Mouse (Mus musculus) layer of hippocampus, adult 18-20 months (tissue): ENCODE measurements around the gene Hras. TPM values are rescaled to one million over a fixed set of nuclear protein-coding genes. Genes with fewer than 3 reads are reported as not detected.

Source experiments
- DNase-seq, 2 experiments: peaks; one replicate each; pipeline ENCODE4 v3.0.0; 2022; ENCODE audit warnings: low spot score in 2 of 2
- total RNA-seq, 2 experiments: library from RNA; stranded (reverse); gene quantifications; 2 replicates each; pipeline ENCODE4 v1.2.3; 2021

Hras gene
- total RNA-seq, 2 experiments from 2014 or later: 201 TPM

DNA sequence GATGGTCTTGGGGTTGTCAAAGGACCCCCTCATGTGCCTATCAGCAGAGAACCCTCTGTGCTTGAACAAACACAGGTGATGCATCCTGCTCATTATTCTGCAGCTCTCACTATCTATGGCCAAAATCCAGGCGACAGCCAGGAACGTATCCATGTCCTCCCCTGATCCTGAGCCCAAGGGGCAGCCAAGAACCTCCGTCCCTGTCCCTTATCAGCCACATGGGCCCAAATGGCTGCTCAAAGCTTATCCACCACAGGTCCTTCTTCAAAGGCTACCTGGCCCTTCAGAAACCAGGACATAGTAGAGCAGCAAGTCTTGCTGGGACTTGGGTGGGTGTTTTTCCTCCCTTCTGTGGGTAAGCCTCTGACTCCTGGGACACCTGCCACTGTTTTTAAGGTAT, 5.6 kb downstream of the Hras start:
- no peak for DNase-seq

DNA sequence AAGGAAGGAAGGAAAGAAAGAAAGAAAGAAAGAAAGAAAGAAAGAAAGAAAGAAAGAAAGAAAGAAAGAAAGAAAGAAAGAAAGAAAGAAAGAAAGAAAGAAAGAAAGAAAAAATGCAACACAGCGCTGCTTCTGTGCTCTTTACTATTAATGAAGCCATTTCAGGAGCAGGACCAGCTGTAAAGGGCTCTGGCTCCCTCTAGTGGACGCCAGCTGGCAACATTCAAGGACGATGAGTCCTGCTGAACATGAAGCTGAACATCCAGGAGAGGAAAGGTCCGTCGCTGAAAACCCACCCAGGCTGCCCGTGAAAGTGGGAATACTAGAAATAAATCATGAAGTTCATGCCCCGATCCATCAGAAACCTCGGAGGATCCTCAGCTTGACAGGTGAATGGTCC, 17.6 kb downstream of the Hras start:
- DNase-seq: peak; percentile 67 to 95

DNA sequence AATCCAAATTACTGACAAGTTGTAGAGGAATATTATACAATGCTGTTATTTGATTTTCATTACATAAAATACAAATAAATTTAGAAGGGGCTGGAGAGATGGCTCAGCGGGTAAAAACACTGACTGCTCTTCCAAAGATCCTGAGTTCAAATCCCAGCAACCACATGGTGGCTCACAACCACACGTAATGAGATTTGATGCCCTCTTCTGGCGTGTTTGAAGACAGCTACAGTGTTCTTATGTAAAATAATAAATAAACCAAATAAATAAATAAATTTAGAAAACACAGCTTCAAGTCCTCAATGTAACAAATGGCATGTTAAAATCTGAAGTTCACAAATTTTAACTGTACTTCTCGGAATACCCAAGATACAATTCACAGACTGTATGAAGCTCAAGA, 18.7 kb downstream of the Hras start:
- DNase-seq: no peak

DNA sequence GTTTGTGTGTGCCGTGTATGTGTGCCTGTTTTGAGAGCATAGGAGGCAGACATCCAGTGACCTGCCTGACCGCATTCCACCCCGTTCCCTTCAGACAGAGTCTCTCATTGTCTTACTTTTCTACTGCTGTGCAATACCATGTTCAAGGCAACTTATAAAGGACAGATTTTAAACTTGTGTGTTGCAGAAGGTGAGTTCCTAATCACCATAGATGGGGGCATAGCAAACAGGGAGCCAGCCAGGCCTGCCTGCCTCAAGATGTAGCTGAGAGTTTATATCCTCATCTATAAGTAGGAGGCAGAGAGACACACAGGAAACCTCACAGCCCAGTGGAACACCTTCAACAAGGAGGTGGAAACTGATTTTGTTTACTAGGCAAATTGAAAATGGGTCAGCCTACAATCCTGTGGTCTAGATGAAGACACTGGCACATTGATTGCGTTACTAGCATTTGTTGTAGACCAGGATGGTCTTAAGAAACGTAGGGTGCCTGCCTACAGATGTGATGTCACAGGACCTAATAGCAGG, 20.4 kb downstream of the Hras start:
- DNase-seq: no peak

DNA sequence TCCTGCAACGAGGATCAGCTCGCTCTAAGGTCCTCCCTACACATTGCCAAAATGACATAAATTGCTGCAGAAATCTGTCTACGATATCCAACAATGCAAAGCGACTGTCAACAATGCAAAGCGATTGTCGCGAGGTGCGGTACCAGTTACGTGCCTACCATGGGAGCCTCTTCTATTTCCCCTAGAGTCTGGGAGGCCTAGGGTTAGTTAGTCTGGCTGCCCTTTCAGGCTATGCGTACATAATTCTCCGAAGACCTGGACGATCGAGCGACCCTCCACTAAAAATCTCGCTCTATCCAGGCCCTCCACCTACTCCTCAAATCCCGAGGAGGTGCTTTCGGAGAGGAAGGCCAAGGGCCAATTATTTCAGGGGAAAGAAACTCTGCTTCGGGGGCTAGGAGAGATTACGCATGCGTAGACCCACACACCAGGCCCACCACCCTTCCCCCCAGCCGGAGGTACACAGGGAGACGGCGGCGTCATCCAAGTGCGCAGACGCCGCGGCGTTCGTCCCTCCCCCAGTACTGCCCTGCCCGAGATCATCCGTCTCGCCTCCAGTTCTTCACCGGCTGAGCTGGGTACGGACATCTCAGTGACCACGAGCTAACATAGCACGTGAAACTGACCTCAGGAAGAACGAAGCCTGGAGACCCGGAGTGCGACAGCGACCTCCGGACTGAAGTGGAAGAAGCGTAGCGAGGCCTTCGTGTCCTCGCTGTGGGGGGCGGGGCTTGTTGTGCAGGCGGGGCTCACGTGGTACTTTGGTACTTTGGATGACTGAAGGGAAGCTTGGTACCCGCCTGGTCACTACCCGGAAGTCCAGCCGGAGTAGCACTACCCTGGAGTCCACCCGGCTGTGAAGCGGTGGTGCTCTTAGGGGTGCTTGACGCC, 21.4 kb downstream of the Hras start, which contains the start of gene Rnh1:
TSS of gene Rnh1 (minus strand) at position 742 of the 891 bp plus-strand sequence.
- DNase-seq: peak; percentile 91 to 96

DNA sequence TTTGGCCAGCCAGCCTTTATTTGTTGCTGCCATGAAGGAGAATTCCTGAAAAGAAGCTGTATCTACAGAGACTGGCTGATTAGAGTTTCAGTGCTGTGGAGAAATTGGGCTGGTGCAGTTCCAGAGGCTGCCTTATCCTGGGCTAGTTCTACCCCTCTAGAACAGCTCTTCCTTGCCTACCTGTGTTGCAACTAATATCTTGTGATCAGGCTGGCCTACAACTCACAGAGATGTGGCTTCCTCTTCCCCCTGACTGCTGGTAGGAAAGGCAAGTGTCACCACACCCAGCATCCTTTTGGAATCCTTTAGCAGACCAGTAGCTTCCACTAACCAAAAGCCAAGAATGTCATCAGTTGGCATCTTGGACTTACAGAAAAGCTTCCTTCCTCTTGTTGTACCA, 23.9 kb downstream of the Hras start:
- no peak for DNase-seq

DNA sequence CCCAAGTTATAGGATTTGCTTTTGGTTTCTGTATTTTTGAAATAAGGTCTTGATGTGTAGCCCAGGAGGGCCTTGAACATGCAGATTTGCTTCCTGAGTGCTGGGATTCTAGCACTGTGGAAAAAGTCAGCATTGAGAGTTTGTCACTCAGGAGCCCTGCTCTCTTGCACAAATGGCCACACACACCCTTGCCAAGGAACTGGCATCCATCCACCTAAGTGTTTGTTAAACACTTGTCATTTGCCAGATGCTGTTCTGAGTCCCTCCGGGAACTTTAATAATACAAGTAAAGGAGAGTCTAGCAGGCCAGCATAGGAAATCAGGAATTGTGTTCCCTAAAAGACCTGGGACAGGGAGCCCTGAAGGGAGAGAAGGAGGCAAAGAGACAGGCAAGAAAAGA, 24.5 kb downstream of the Hras start:
- DNase-seq: no peak

DNA sequence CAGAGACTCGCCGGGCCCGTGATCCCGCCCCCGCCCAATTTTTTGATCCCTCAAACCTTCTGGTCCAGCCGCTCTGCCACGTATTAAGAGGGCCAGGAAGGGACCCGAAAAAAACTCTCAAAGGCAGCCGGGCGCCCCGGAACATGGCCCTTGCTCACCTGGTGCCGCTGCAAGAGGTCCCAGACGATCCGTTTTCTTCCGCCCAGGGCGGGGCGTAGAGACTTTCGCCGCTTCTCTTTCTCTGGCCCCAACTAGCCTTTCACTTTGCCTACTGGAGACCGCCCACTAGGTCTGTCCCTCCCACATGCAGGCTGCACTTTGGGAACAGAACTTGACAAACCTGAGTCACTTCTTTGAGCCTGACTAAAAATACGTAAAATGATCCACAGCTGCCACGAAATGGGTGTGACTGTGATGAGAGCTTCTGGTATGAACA, 25.3 kb downstream of the Hras start:
- DNase-seq: peak in 1 of 2 experiments; percentile 56

DNA sequence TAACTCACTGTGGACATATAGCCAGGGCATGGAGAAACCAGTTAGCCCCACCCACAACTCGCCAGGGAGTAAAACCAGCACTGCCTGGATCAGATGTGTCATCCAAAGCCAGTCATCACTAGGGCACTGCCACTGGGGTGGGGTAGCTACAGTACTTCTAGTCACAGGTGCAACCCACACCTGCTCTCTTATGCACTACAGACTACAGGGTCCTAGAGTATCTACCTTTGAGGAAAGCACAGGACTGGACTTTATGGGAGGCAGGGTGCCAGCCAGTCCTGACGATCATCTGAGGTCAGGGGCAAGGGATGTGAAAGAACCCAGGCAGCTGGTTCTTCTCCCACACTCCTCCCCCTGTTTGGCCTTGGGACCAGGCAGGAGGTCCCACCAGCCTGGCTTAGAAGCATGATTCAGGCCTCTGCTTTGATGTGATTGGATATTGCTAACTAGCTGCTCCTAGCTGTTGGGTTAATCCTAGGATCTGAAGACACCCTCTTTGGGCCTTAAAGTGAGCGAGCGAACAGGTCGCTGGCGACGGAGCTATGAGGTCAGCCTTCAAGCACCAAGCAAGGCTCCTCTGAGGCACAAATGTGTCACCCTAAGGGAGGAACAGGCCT, 25.8 kb downstream of the Hras start:
- DNase-seq: no peak

DNA sequence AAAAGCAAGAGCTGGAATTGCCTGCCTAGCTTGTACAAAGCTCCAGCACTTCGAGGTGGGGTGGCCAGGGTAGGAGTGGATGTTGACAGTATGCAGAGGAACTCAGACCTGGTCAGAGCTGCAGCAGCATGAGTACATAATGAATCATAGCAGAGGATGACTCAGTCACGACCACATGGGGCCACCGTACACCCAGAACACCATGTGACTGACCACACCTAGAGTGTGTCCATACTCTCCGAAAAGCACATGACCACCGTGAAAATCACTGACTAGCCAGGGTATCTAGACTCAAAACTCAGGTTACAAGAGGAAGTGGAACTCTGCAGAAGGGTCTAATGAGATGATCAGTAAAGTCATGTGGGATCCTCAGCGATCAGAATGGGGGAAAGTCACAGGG, 29.0 kb downstream of the Hras start:
- DNase-seq: no peak

DNA sequence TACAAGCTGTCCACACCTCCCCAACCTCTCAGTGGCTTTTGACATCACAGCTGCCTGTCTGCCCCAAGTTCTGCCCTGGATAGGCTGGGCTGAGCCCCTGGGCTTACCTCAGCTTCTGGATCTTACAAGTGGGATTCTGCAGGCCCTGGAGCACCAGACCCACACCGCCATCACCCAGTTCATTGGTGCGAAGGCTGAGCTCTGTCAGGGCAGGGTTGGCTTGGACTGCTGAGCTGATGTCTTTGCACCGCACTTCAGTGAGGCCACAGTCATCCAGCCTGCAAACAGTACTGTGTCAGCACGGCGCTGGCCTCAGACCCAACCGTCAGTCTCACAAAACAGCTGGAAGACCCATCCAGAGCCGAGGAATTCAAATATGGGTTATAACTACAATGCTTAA, 29.4 kb downstream of the Hras start:
- no peak for DNase-seq

DNA sequence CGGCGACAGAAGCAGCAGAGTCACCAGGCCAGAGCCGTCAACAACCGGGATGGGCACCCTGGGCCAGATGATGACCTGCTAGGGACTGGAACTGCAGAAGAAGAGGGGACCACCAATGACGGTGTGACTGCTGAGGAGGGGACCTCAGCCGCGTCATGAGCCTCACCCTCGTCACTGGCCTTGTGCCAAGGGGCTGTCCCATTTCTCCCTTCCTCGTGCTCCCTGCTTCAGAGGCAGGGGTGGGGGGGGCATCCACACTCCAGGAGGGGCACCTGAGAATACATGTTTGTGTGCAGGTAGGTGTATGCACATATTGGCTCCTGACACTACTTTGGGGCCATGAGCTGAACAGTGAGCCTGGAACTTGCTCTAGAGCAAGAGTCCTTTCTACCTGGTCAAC, 38.4 kb downstream of the Hras start:
- no peak for DNase-seq

DNA sequence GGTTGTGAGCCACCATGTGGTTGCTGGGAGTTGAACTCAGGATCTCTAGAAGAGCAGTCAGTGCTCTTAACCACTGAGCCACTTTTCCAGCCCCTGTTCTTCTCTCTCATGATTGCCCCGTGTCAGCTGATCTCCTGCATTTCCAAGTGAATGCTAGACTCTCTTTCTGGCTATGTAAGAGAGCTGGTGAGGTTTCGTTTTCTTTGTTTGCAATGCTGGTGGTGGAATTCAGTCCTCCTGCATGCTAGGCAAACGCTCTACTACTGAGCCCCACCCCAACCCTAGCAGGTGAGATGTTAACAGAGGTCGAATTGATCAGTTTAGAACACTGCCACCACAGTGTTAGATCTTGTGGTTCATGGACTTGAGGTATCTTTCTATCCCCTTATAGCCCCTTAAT, 45.2 kb downstream of the Hras start:
- no peak for DNase-seq

DNA sequence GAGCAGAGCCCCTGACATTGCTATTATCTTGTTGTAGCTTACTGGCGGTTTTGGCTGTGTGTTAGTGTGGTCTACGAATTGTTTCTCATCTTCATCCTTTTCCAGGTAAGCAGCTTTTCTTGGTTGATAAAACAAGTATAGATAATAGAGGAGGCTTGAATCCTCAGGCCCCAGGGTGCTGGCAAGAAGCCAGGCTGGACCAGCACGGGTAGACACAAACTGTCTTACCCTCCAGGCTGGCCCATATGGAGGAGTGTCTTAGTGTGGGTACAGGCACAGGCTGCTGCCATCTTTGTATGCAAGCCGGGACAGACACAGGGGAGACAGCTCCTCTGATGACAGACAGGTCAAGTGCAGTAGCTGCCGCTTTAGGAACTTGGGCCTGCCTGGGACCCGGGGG, 46.8 kb downstream of the Hras start:
- DNase-seq: no peak

DNA sequence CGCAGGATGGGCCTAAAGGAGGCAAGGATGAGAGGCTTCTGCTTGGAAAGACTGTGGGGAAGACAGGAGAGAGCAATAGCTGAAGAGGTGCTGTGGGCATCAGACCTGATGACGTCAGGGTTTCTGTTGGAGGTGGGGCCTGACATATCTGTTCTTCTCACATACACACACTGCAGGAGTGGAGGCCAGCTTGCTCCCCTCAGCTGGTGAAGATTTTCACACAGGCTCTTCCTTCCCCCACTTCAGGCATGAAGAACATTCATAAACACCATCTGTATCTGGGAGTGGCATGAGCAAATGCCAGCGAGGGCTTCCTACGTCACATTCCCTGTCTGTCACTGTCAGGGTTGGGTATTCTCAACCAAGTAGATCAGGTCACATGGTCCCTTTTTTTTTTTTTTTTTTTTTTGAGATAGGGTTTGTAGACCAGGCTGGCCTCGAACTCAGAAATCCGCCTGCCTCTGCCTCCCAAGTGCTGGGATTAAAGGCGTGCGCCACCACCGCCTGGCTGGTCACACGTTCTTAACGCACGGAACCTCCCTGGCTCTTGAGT, 47.7 kb downstream of the Hras start:
- peak in 1 of 2 experiments; percentile 33 for DNase-seq

DNA sequence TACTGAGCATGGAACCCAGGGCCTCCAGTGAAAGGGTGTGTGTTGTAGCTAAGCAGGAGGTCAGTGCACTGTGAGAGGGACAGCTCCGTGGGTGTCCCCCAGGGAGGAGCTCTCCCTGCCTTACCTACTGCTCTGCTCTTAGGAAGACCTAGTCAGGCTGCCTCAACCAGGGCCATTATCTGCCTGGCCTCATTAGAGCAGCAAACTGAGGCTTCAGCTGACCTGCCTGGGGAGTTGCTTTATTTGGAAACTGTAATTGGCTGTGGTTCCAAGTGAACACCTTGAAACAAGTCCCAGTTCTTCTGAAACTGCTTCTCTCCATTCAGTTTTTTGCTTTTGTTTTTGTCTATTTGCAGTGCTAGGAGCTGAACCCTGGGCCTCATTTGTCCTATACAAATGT, 48.4 kb downstream of the Hras start:
- DNase-seq: no peak

DNA sequence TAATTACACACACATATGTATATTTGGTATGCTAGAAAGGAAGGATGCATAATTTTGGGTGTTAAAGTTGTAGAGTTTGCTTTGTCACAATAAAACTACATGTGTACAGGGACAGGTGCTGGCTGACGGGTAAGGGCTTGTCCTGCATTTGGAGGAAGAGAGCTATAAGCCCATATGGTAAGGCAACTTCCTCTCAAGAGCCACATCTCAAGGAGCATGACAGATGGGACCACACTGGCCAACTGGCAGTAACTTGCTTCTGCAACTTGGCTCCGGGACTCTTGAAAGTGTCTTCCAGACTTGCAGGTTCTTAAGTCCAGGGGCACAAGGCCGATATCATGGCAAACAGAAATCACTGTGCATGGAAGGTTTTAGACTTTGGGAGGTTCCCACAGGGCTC, 49.2 kb downstream of the Hras start:
- no peak for DNase-seq

DNA sequence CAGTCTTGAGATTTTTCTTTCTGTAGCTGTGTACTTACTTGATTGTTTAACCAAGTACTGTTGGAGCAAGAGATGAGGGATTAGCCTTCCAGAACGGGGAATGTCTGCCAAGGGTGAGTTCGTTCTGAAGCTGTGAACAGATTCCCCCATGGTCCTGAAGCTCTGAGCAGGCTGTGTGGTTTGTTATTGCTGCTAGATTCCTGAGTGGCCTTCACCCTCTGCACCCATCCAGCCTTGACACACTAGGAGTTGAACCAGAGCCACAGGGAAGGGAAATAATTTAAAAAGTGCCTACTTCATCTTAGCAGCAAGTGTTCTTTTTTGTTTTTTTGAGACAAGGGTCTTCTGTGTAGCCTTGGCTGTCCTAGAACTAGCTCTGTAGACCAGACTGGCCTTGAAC, 49.9 kb downstream of the Hras start:
- no peak for DNase-seq

DNA sequence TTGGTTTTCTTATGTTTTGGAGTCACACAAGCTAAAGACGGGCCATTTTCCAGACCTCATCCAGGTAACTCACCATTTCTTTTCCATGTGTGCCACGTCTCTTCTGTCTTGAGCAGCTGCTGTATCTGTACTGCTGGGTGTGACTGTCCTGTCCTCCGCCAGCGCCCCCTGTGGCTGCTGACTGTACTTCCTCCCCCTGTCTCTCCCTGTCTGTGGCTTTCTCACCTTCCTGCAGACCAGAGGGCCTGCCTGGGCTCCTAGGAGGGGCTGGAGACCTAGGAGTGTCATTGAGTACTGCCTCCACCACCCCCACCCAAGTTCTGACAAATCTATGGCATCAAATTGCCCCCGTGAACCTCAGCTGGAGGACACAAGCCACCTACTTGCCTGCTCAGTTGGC, 50.7 kb downstream of the Hras start:
- DNase-seq: no peak

DNA sequence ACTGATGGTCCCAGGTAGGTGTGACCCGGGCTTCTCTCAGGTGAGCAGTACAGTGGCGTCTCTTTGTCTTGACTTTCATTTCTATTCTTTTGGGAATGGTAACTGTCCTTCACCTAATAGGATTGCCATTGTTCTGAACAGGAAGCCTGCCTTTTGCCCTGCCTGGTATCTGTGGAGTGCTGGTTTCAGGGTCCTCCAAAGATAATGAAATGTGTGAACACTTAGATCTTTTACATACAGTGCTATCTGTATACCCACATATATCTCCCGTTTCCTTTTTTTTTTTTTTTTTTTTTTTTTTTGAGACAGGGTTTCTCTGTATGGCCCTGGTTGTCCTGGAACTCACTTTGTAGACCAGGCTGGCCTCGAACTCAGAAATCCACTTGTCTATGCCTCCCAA, 52.5 kb downstream of the Hras start:
- DNase-seq: no peak
